Mouse (Mus musculus) kidney, adult 2 months (tissue): ENCODE data around the gene Zic3.

Source experiments
- CTCF ChIP-seq: fragments of 200-500 bp; conservative IDR thresholded peaks from 2 replicates; pipeline ENCODE4 v1.5.1; 2011; ENCODE audit warnings: low read depth, mild to moderate bottlenecking, control low read depth, low read length, moderate library complexity, mixed read lengths; ENCODE audit not compliant: insufficient read depth, insufficient read length
- POLR2A ChIP-seq: fragments of 200-500 bp; IDR thresholded peaks from one replicate; pipeline ENCODE4 v1.6.1; 2011; ENCODE audit warnings: low read depth, low read length, control low read depth

GRCm38 (mm10) chrX:58018720-58019119 is 3.8 kb upstream of the Zic3 start:
- no peak for TF ChIP-seq CTCF
- TF ChIP-seq POLR2A: no peak
